Mouse (Mus musculus) neural tube, embryonic 15.5 days (tissue): ENCODE measurements around the gene Tmem255a. TPM values are rescaled to one million over a fixed set of nuclear protein-coding genes. Genes with fewer than 3 reads are reported as not detected.
"Not testable (repeated sequence)": the region's sequence is repeated elsewhere in the genome, so short reads cannot be mapped to it uniquely, and the experiment has no call there.

Source experiments
- ATAC-seq: fragments of 200-750 bp; cut with Nextera tagmentation; 2 replicates; pipeline ENCODE4 v1.8.0; 2017; ENCODE audit warnings: mild to moderate bottlenecking, moderate TSS enrichment, moderate library complexity; ENCODE audit not compliant: low FRiP score
- H3K27ac ChIP-seq: fragments of 300-500 bp; sonication (generic); replicated peaks from 2 replicates; pipeline ENCODE4 v1.5.1; 2015; ENCODE audit warnings: mild to moderate bottlenecking, inconsistent platforms
- H3K27me3 ChIP-seq: fragments of 300-500 bp; sonication (generic); replicated peaks from 2 replicates; pipeline ENCODE4 v1.6.1; 2015; ENCODE audit warnings: inconsistent platforms
- H3K36me3 ChIP-seq: fragments of 300-500 bp; sonication (generic); 2 replicates; pipeline ENCODE4 v1.6.1; 2015; ENCODE audit warnings: inconsistent platforms
- H3K4me1 ChIP-seq: fragments of 300-500 bp; sonication (generic); 2 replicates; pipeline ENCODE4 v1.6.1; 2015; ENCODE audit warnings: inconsistent platforms
- H3K4me2 ChIP-seq: fragments of 300-500 bp; sonication (generic); 2 replicates; pipeline ENCODE4 v1.6.1; 2015; ENCODE audit warnings: inconsistent platforms, mild to moderate bottlenecking, moderate library complexity
- H3K4me3 ChIP-seq: fragments of 300-500 bp; sonication (generic); replicated peaks from 2 replicates; pipeline ENCODE4 v1.5.1; 2015; ENCODE audit warnings: mild to moderate bottlenecking, inconsistent platforms
- H3K9ac ChIP-seq: fragments of 300-500 bp; sonication (generic); replicated peaks from 2 replicates; pipeline ENCODE4 v1.6.1; 2015; ENCODE audit warnings: mild to moderate bottlenecking, inconsistent platforms
- H3K9me3 ChIP-seq: fragments of 300-500 bp; sonication (generic); replicated peaks from 2 replicates; pipeline ENCODE4 v1.6.1; 2016; ENCODE audit warnings: inconsistent platforms
- WGBS: fragments of 180-500 bp; shearing (Covaris S2); methylation state at CpG from one replicate; pipeline ENCODE4 v1.1.7; 2015; ENCODE audit warnings: mixed read lengths; 5-methylcytosine and 5-hydroxymethylcytosine counted together
- polyA plus RNA-seq: library from polyadenylated mRNA; unstranded; fragments of >200 nt; fragmentation: Nextera tagmentation; extraction: Ambion mirVana; gene quantifications from 2 replicates; pipeline ENCODE4 v1.2.1, GENCODE M21; 2015

Tmem255a gene
- polyA plus RNA-seq, 1 experiment from 2014 or later = 48.0 TPM

GRCm38 (mm10) chrX:38207392-38207791 lies 44.8 kb downstream of the Tmem255a start:
- Histone ChIP-seq H3K9me3 (no peaks in the 10 kb centered on the region), H3K4me3 (no peak overlapping the region), H3K36me3 (no peaks in the 10 kb centered on the region), H3K9ac (no peak overlapping the region), H3K4me1 (no peaks in the 10 kb centered on the region), H3K4me2 (no peak overlapping the region), H3K27ac (no peak overlapping the region), H3K27me3 (no peaks in the 10 kb centered on the region)
- 70% methylated on average over 1 of the region's 1 CpGs for WGBS
- no peak for ATAC-seq

DNA sequence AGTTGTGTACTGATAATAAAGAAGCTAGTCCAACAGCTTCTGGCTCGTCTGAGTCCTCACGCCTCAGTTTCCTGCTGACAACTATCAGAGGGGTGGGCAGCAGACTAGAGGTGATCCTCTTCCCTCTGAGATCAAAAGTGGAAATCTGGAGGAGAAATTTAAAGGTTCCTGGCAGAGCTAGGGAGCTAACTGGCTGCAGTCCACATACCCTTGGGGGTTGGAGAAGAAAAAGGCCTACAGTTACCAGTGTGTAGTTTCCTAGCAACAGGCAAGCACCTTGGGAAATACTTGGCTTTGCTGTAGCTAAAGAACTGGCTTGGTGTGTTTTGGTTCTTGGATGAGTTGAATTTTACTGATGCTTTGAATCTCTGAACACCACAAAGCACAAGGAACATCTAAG lies 50.4 kb downstream of the Tmem255a start:
- ATAC-seq = no peak; the same call in 1 of the 2 replicates
- 59% methylated on average over 2 of the region's 2 CpGs for WGBS
- no peaks in the 10 kb centered on the region for H3K9me3 ChIP-seq
- no peak overlapping the region for H3K4me2 ChIP-seq
- H3K4me1 ChIP-seq = no peaks in the 10 kb centered on the region
- H3K27me3 ChIP-seq = no peaks in the 10 kb centered on the region
- H3K4me3 ChIP-seq = no peak overlapping the region
- no peaks in the 10 kb centered on the region for H3K36me3 ChIP-seq
- no peak overlapping the region for H3K9ac ChIP-seq
- 0 out of 2 replicates have a peak overlapping the region, but pooled peaks have one; percentile 9 for H3K27ac ChIP-seq

- H3K4me1 ChIP-seq = peaks cover 4% of the 10 kb centered on the region; the same call in 1 of the 2 replicates
- 21% methylated on average over 3 of the region's 3 CpGs for WGBS
- H3K9me3 ChIP-seq = no peaks in the 10 kb centered on the region
- H3K9ac ChIP-seq = peak overlapping the region; percentile 70
- peak overlapping the region; percentile 90; the same call in 1 of the 2 replicates for H3K27ac ChIP-seq
- no peaks in the 10 kb centered on the region for H3K36me3 ChIP-seq
- H3K27me3 ChIP-seq = no peaks in the 10 kb centered on the region
- peak overlapping the region; percentile 61 for H3K4me2 ChIP-seq
- H3K4me3 ChIP-seq = peak overlapping the region; percentile 65
- ATAC-seq = no peak
Observed at GRCm38 (mm10) chrX:38190458-38190764, 61.8 kb downstream of the Tmem255a start.

DNA sequence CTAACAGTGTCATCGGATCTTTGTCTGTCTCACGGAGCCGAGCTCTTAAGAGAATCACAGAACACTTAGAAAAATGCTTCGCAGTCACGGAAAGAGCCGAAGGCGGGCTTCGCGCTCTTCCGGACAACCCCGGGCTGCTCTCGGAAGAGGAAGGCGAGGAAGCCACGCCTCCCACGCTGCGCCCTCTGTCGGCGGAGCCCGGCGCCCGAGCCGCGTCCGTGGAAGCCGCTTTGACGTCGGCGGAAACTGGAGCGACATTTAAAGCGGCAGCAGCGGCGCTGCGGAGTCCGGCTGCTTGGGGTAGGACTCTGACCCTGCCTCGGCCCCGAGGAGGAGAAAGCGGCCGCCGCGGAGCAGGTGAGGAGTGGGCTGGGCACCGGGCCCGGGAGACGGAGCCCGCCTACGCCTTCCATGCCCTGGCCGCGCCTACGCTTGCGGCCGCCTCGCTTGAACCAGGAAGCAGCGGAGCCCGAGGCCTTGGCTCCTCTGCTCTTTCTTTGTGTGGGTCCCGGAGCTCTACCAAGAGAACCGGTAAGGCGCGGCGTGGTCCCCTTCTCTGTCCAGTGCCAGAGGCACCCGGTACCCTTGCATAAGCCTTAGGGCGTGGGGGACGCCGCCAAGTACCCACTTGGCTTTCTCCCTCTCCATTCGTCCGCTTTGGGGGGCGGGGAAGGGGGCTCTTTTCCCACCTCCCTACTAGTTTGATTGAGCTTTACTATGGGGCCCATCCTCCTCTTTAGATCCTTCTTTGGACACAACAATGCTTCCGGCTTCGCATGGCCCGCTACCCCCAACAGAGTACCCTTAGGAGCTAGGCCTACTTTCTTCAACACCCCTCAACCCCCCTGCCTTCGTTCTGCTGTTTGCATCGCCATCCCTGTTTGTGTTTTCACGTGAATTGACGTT lies 62.4 kb downstream of the Tmem255a start, which contains the start of gene Zbtb33:
Gene Zbtb33, plus strand, starts transcription at position 242 of the 906 bp plus-strand sequence.
- peak; percentile 97 for ATAC-seq
- peaks cover 4% of the 10 kb centered on the region; the same call in 1 of the 2 replicates for H3K4me1 ChIP-seq
- WGBS = 26% methylated on average over 68 of the region's 72 CpGs
- peak within 1 kb of the TSS; percentile 90 for H3K27ac ChIP-seq
- peak within 1 kb of the TSS; percentile 70 for H3K9ac ChIP-seq
- H3K9me3 ChIP-seq = no peaks in the 10 kb centered on the region
- H3K4me3 ChIP-seq = peak within 1 kb of the TSS; percentile 65
- peak within 1 kb of the TSS; percentile 61 for H3K4me2 ChIP-seq
- no peaks in the 10 kb centered on the region for H3K27me3 ChIP-seq
- no peaks in the 10 kb centered on the region for H3K36me3 ChIP-seq

- Histone ChIP-seq H3K4me2 (no peak overlapping the region), H3K9me3 (no peaks in the 10 kb centered on the region), H3K27ac (no peak overlapping the region), H3K4me1 (no peaks in the 10 kb centered on the region), H3K36me3 (no peaks in the 10 kb centered on the region), H3K9ac (no peak overlapping the region), H3K4me3 (no peak overlapping the region), H3K27me3 (no peaks in the 10 kb centered on the region)
- WGBS = 30% methylated on average over 2 of the region's 2 CpGs
- no peak for ATAC-seq
Observed at GRCm38 (mm10) chrX:38185520-38185919, 66.7 kb downstream of the Tmem255a start.

GRCm38 (mm10) chrX:38181608-38182258 lies 70.5 kb downstream of the Tmem255a start:
- ATAC-seq = peak; percentile 66
- Histone ChIP-seq H3K4me3 (no peak overlapping the region), H3K9ac (no peak overlapping the region), H3K4me1 (no peaks in the 10 kb centered on the region), H3K4me2 (peak overlapping the region; percentile 75), H3K36me3 (no peaks in the 10 kb centered on the region), H3K27me3 (no peaks in the 10 kb centered on the region), H3K9me3 (no peaks in the 10 kb centered on the region), H3K27ac (no peak overlapping the region)
- WGBS = 17% methylated on average over 11 of the region's 15 CpGs

DNA sequence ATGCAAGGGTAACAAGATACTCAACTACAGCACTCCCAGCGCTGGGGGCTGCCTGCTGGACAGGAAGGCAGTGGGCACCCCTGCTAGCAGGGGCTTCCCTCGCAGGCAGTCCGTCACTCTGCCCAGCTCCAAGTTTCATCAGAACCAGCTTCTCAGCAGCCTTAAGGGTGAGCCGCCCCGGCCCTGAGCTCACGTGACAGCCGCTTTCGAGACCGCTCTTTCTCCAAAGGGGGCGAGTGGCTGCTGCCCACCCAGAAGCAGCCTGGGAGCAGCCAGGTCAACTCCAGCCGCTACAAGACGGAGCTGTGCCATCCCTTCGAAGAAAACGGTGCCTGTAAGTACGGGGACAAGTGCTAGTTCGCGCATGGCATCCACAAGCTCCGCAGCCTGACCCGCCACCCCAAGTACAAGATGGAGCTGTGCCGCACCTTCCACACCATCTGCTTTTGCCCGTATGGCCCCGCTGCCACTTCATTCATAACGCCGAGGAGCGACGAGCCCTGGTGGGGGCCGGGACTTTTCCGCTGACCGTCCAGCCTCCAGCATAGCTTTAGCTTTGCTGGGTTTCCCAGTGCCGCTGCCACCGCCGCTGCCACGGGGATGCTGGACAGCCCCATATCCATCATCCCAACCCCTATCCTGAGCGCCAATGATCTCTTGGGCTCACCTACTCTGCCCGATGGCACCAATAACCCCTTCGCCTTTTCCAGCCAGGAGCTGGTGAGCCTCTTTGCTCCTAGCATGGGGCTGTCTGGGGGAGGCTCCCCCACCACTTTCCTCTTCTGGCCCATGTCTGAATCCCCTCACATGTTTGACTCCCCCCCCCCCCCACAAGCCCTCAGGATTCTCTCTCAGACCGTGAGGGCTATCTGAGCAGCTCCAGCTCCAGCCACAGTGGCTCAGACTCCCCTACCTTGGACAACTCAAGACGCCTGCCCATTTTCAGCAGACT lies 71.3 kb downstream of the Tmem255a start:
- Histone ChIP-seq H3K4me2 (peak overlapping the region; percentile 75), H3K4me3 (peak overlapping the region; percentile 44), H3K9me3 (no peaks in the 10 kb centered on the region), H3K9ac (peak overlapping the region; percentile 28; the same call in 1 of the 2 replicates), H3K27ac (no peak overlapping the region), H3K4me1 (no peaks in the 10 kb centered on the region), H3K36me3 (no peaks in the 10 kb centered on the region), H3K27me3 (no peaks in the 10 kb centered on the region)
- WGBS = 18% methylated on average over 37 of the region's 38 CpGs
- peak; percentile 80 for ATAC-seq

DNA sequence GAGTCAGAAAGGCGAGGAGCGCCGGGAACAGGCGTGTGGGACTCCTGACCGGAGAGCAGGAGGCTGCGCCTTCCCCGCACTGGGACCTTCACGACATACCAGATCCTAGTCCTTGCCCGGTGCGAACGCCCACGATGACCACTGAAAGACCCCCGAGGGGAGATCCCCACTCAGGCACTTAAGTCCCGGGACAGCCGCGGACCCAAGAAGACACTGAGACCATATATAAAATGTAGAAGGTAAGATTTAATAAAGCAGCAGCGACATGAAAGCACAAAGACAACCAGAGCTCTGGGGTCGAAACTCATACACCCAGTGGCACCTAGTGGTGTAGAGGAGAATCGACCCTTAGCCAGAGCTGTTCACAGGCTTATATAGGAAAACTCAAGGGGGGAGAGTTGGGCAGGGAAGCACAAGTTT lies 72.3 kb downstream of the Tmem255a start:
- not testable (repeated sequence) for H3K9me3 ChIP-seq, H3K36me3 ChIP-seq, H3K4me1 ChIP-seq, H3K27ac ChIP-seq, H3K27me3 ChIP-seq
- H3K4me3 ChIP-seq = peak overlapping the region; percentile 37
- ATAC-seq = peak; percentile 86
- H3K4me2 ChIP-seq = peak overlapping the region; percentile 75
- peak overlapping the region; percentile 26; the same call in 1 of the 2 replicates for H3K9ac ChIP-seq
- 36% methylated on average over 19 of the region's 19 CpGs for WGBS

GRCm38 (mm10) chrX:38166592-38166991 lies 85.6 kb downstream of the Tmem255a start:
- H3K9me3 ChIP-seq = no peaks in the 10 kb centered on the region
- H3K4me3 ChIP-seq = no peak overlapping the region
- no peaks in the 10 kb centered on the region for H3K27me3 ChIP-seq
- no peaks in the 10 kb centered on the region for H3K4me1 ChIP-seq
- WGBS = 80% methylated on average over 4 of the region's 4 CpGs
- no peaks in the 10 kb centered on the region for H3K36me3 ChIP-seq
- no peak overlapping the region for H3K27ac ChIP-seq
- no peak overlapping the region for H3K4me2 ChIP-seq
- no peak for ATAC-seq
- no peak overlapping the region for H3K9ac ChIP-seq

- H3K9me3 ChIP-seq = no peaks in the 10 kb centered on the region
- no peak overlapping the region for H3K4me2 ChIP-seq
- ATAC-seq = no peak
- no peaks in the 10 kb centered on the region for H3K4me1 ChIP-seq
- H3K9ac ChIP-seq = no peak overlapping the region
- H3K36me3 ChIP-seq = no peaks in the 10 kb centered on the region
- 85% methylated on average over 9 of the region's 9 CpGs for WGBS
- no peaks in the 10 kb centered on the region for H3K27me3 ChIP-seq
- H3K4me3 ChIP-seq = no peak overlapping the region
- H3K27ac ChIP-seq = no peak overlapping the region
Observed at GRCm38 (mm10) chrX:38166064-38166463, 86.2 kb downstream of the Tmem255a start.

- H3K27me3 ChIP-seq = no peaks in the 10 kb centered on the region
- 87% methylated on average over 3 of the region's 3 CpGs for WGBS
- no peaks in the 10 kb centered on the region for H3K36me3 ChIP-seq
- no peak overlapping the region for H3K9ac ChIP-seq
- no peak overlapping the region for H3K4me3 ChIP-seq
- H3K4me1 ChIP-seq = no peaks in the 10 kb centered on the region
- H3K4me2 ChIP-seq = no peak overlapping the region
- no peak for ATAC-seq
- no peak overlapping the region for H3K27ac ChIP-seq
- no peaks in the 10 kb centered on the region for H3K9me3 ChIP-seq
Observed at GRCm38 (mm10) chrX:38165315-38165714, 86.9 kb downstream of the Tmem255a start.
